Mouse (Mus musculus) adrenal gland, adult 8-10 months (tissue): ENCODE measurements around the gene Zfp143. TPM values are rescaled to one million over a fixed set of nuclear protein-coding genes. Genes with fewer than 3 reads are reported as not detected.
"Not testable (repeated sequence)": the region's sequence is repeated elsewhere in the genome, so short reads cannot be mapped to it uniquely, and the experiment has no call there.

Experiments
- DNase-seq: peaks from one replicate; pipeline ENCODE4 v3.0.0; 2022
- total RNA-seq, 4 experiments: library from RNA; stranded (reverse); gene quantifications; 2 replicates each; pipeline ENCODE4 v1.2.4; 2022

The Zfp143 gene
- total RNA-seq, 4 experiments from 2014 or later: 13.3 to 17.8 (median 15.7) TPM

DNA sequence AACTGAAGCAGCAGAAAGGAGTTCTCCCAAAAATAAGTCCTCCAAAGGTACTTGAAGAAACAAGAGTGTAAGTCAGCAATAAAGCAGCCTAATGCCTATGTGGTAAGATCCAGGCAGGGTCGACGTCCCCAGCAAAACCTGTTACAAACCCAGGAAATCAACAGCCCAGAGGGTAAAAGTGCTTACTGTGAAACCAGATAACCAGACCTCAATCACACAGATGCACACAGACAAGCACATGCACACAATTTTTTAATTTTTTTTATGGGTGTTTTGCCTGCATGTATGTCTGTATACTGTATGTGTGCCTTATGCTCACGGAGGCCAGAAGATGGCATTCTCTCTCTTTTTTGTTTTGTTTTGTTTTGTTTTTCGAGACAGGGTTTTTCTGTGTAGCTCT, 35.3 kb downstream of the Zfp143 start:
- DNase-seq: no peak

GRCm38 (mm10) chr7:110097106-110097793, 36.2 kb downstream of the Zfp143 start:
- no peak for DNase-seq

DNA sequence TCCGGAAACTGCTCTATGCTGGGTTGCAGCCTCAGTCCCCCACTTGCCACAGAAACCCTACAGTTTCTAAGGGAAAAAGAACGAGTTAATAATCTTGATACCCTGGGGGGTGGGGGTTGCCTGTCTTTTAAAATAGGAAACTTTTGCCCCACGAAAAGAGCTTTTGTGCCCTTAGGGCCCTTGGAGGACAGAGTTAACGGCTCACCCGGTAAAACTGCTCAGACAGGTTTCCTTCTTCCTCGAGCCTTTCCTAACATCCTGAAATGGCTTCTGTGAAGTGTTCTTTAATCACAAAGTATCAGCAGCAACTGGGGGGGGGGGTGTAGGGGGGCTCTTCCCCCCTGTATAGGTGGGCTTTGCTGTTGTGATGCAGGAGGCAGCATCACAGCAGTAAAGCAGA, 39.8 kb downstream of the Zfp143 start:
- DNase-seq: no peak

GRCm38 (mm10) chr7:110101266-110101665, 40.2 kb downstream of the Zfp143 start:
- no peak for DNase-seq

- DNase-seq: no peak
Measured at GRCm38 (mm10) chr7:110105041-110105440, 44.0 kb downstream of the Zfp143 start.

GRCm38 (mm10) chr7:110106633-110107032, 45.6 kb downstream of the Zfp143 start:
- DNase-seq: no peak

DNA sequence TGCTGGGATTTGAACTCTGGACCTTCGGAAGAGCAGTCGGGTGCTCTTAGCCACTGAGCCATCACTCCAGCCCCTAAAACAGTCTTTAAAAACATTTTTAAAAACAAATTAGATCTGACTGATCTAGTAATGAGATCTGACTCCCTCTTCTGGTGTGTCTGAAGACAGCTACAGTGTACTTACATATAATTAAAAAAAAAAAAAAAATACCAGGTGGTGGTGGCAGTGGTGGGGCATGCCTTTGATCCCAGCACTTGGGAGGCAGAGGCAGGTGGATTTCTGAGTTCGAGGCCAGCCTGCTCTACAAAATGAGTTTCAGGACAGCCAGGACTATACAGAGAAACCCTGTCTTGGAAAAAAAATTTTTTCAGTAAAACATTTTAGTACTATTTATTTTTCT, 47.5 kb downstream of the Zfp143 start:
- DNase-seq: not testable (repeated sequence)

DNA sequence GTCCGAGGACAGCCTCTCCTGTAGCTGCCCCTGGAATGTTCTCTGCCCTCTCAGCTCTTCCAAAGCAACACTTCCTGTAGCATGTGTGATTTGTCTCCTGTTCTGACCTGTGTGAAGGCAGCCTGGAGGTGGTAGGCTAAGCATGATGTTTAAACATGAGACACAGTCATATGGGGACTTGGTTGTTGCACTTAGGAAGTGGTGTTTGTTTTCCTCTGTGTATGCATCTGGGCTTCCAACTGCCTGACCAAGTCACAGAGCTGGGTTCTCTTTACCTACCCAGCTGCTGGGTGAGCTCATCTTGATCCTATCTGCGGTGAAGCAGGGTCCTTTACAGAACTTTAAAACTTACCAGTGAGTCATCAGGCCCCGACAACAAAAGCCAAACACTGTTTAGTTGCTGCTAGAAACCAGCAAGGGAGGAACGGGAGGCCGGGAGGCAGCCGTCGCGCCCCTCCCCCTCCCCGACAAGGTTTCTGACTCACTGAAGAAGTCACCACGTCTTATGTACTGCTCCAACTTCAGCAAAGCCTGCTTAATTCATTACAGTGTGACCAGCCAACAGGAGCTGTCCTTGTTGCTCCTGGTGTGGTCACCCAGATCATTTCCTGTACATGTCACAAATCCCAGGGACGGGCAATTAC, 48.1 kb downstream of the Zfp143 start:
- DNase-seq: peak; percentile 82

DNA sequence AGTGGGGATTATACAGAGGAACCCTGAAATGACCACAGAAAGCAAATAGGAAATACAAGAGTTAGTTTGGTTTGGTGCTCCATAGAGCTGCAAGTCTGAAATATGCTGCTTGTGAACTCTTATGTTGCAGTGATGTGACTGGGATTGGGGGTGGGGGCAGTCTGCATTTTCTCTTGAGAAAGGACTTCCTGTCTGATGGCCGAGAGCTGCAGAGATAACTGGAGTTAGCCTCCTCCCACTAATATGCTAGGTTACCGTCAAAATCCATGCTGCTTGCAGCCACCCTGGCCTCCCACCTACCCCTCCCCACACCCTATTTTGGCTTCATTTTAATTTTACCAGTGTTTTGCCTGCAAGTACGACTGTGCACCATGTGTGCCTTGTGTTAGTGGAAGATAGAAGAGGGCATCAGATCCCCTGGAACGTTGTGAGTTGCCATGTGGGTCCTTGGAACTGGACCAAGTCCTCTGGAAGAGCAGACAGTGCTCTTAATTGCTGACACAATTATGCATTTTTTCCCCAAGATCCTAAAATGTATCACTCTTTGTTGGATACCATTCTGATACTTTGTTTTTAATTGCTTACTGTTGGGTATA, 49.1 kb downstream of the Zfp143 start:
- DNase-seq: no peak

GRCm38 (mm10) chr7:110114699-110115098, 53.7 kb downstream of the Zfp143 start:
- no peak for DNase-seq

DNA sequence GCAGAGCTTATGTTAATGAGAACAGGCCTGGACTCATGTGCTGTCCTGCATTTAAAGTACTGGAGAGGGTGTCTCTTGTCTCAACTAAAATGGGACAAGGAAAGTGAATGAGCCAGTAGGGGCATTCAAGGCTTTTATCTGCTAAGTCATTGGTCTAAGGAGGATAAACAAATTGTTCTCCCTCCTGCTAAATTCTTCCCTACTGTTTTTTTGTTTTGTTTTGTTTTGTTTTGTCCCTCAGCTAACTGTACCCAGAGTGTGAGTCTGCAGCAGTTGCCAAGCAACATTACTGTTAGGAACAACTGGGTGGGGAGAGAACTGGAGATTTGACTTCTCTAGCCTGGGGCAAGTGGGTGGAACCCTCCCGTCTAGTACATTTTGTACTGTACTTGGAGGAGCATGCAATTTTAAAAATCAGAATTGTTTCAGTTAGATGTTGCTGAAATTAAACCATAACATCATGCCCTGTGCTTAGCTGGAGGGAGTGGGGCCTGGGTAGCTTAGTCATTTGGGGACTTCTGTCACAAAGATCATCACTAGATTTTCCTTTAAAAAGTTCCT, 55.8 kb downstream of the Zfp143 start:
- DNase-seq: no peak

DNA sequence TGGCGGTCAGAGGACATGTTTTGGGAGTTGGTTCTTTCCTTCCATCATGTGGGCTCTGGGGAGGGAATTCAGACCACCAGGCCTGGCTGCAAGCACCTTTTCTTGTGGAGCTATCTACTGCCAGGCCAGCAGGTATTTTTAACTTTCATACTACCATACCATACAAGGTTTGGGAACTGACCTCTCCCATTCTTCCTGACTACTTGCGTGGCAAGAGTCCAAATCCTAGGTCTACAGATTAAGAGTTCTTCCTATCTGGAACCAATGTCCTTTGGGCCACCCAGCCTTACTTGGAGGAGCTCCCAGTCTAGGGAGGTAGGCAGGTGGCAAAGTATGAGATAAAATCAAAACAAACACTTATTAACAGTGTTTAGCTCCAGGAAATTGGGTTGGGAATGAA, 57.4 kb downstream of the Zfp143 start:
- DNase-seq: no peak

DNA sequence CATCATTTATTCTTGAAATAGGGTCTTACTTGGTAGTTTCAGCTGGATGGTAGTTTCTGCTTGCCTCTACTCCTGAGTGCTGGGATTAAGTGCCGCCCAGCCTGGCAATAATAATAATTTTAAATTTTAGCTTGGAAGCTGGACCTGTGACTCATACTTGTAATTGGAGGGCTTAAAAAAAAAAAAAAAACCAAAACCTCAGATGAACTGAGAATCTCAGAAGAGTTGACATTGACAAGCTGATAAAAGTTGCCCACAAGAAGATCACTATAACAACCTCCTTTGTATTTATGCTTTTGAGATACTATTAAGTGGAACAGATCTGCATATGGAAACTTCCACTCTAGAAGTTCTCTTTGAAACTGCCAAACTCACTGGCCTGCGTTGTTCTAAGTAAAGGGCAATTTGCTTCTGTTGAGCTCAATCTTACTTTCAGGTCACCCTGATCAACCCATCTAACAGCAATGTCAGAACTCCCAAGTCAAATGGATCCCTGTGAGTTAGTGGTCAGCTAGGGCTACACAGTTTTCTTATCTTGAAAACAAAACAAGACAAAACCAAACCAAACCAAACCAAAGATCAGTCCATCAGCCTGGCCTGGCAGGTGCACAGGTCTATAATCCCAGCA, 59.3 kb downstream of the Zfp143 start:
- no peak for DNase-seq

GRCm38 (mm10) chr7:110121162-110121515, 60.1 kb downstream of the Zfp143 start:
- no peak for DNase-seq

- DNase-seq: peak; percentile 99
Measured at GRCm38 (mm10) chr7:110121516-110122288, 60.7 kb downstream of the Zfp143 start, which contains the start of gene Wee1. Gene Wee1, plus strand, starts transcription at chr7:110122046.

GRCm38 (mm10) chr7:110122289-110122564, 61.2 kb downstream of the Zfp143 start:
- no peak for DNase-seq

GRCm38 (mm10) chr7:110122565-110123422, 61.8 kb downstream of the Zfp143 start:
- peak; percentile 54 for DNase-seq

GRCm38 (mm10) chr7:110123844-110124555, 63.0 kb downstream of the Zfp143 start:
- DNase-seq: no peak

- DNase-seq: no peak
Measured at GRCm38 (mm10) chr7:110128566-110128965, 67.5 kb downstream of the Zfp143 start.

GRCm38 (mm10) chr7:110132272-110132671, 71.3 kb downstream of the Zfp143 start:
- not testable (repeated sequence) for DNase-seq

- DNase-seq: no peak
Measured at GRCm38 (mm10) chr7:110133988-110134387, 73.0 kb downstream of the Zfp143 start.
